Mouse (Mus musculus) brain, adult 10 weeks (tissue): Measurements from ENCODE around the gene Milr1. TPM values are rescaled to one million over a fixed set of nuclear protein-coding genes. Genes with fewer than 3 reads are reported as not detected.

Source experiments
- polyA plus RNA-seq: library from polyadenylated mRNA; stranded (reverse); fragments of 350-450 nt; fragmentation: Illumina TruSeq; extraction: RNeasy Lipid Tissue Mini Kit (QIAGEN cat#74804); gene quantifications from one replicate; pipeline ENCODE4 v1.2.3, GENCODE M21; 2015; ENCODE audit warnings: low read depth, low replicate concordance

The Milr1 gene
- polyA plus RNA-seq: 0.83 TPM

GRCm38 (mm10) chr11:106751039-106752018, at the start of gene Milr1:
TSS of gene Milr1 (plus strand) at chr11:106751226.

GRCm38 (mm10) chr11:106750121-106750751, 790 bp upstream of the Milr1 start, which contains the start of gene Pecam1:
TSS of gene Pecam1 (minus strand) at chr11:106750628.

GRCm38 (mm10) chr11:106779388-106780088, 28.5 kb downstream of the Milr1 start, which contains the start of gene Polg2:
TSS of gene Polg2 (minus strand) at chr11:106779537.

GRCm38 (mm10) chr11:106788775-106789459, 37.9 kb downstream of the Milr1 start, which contains the start of the genes Ddx5 and Cep95:
TSS of gene Ddx5 (minus strand) at chr11:106789185.
TSS of gene Cep95 (plus strand) at chr11:106789252.

Other genes starting within 250 kb of the Milr1 start
- gene Tex2, start 137.8 kb upstream of the Milr1 start, polyA plus RNA-seq: 75.3 TPM
- 18.3 TPM for gene Pecam1, start 598 bp upstream of the Milr1 start, polyA plus RNA-seq
- 3.6 TPM for gene Polg2, start 28.3 kb downstream of the Milr1 start, polyA plus RNA-seq
- 599 TPM for gene Ddx5, start 38.0 kb downstream of the Milr1 start, polyA plus RNA-seq
- 10.9 TPM for gene Cep95, start 38.0 kb downstream of the Milr1 start, polyA plus RNA-seq
- gene Smurf2, start 169.5 kb downstream of the Milr1 start, polyA plus RNA-seq: 20.5 TPM
- 33.5 TPM for gene Kpna2, start 248.3 kb downstream of the Milr1 start, polyA plus RNA-seq